Mouse (Mus musculus) frontal cortex, postnatal 36 days (tissue): Measurements from ENCODE around the gene Gm10320.

Source experiments
- DNase-seq, 2 experiments: peaks; one replicate each; pipeline ENCODE4 v3.0.0; 2022; ENCODE audit warnings: low spot score in 2 of 2

Gm10320 gene

GRCm38 (mm10) chr13:98491909-98492308 is at the start of gene Gm10320:
Gm10320 (minus strand) TSS chr13:98492001.
- DNase-seq, result no peak

- DNase-seq, result no peak
Measured at GRCm38 (mm10) chr13:98541601-98542000, 49.8 kb upstream of the Gm10320 start.

DNA sequence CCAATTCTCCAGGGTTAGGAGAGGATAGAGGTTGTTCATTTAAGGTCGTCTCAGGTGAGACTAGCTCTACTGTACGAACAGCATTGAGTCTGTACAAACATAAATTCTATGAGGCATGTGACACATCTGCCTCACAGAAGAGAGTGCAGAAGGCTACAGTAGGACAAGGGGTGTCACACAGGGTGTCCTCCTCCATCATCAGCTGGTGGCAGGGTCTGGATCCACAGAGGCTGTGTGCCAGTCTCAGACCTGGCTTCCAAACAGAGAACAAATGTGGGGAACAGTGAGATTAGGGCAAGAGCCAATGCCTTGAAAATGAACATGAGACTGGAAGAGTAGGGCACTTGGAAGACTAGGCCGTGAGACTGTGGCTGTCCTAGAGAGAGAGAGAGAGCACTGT is 48.4 kb upstream of the Gm10320 start:
- no peak for DNase-seq

DNA sequence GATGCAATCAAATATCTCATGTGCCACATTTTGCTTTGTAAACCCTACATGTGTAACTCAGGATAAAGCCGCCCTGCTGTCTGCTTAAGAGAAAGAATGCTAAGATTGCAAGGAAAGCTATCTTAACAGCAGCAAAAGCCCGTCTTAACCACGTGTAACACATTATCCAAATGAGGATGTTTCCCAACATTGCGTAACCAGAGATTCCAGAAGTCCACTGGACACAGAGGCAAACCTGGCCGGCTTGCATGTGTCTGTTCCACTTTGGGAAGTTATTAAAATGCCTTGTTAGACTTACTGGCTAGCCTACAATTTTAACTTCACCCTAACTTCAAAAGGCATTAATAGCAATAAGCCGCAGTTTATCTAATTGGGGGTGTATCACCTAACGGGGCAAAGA is 47.5 kb upstream of the Gm10320 start:
- no peak for DNase-seq

DNA sequence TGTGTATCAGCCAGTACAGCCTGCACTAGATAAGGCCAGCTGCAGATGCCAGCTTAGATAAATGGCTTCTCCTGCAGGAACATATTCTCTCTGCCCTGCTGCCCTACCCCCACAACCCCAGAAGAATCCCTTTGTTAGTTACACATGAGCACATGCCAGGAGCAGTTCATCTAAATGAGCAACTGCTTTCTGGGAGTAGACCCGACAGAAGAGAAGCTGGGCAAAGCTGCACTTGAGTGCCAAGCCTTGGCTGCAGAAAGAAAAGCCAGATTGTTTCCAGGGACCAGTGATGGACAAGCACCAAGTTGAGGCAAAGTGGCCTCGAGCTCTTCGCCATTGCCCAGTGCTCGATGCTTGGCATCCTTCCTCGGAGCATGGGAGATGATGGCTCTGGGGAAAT is 46.8 kb upstream of the Gm10320 start:
- DNase-seq, result peak in 1 of 2 experiments; percentile 5

DNA sequence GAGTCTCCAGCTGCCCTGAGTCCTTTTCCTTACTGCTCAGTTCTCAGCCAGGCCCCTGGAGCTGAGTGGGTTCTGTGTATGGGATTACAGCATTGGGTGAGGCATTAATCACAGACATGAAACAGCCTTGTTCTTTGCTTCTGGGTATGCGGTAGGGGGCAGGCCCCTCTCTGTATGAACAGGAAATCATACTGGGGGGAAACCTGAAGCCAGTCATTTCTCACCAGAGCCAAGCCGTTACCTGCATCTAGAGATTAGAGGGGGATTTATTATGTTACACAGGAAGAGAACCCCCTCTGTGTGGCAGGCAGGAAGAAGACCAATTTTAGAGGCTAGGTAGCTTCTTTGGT is 43.1 kb upstream of the Gm10320 start:
- no peak for DNase-seq

- DNase-seq, result peak; percentile 8
Measured at GRCm38 (mm10) chr13:98534190-98534912, 42.5 kb upstream of the Gm10320 start.

DNA sequence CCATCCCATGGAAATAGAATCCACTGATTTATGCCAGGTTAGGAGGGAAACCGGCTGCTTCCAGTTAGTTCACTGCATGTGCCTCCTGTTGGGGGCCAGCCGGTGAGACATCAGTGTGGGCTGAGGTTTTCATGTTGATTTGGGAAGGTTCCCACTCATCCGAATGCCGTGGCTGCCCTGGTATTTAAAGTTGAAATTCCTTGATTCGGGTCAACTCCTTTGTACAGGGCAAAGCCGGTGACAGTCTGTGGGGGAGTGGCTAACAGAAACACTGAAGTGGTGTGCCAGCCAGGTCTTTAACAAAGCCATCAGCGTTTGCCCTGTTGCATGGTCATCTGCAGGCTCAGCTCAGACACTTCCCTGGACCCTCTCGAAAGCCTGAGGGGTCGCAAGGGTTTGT is 41.6 kb upstream of the Gm10320 start:
- DNase-seq, result no peak

DNA sequence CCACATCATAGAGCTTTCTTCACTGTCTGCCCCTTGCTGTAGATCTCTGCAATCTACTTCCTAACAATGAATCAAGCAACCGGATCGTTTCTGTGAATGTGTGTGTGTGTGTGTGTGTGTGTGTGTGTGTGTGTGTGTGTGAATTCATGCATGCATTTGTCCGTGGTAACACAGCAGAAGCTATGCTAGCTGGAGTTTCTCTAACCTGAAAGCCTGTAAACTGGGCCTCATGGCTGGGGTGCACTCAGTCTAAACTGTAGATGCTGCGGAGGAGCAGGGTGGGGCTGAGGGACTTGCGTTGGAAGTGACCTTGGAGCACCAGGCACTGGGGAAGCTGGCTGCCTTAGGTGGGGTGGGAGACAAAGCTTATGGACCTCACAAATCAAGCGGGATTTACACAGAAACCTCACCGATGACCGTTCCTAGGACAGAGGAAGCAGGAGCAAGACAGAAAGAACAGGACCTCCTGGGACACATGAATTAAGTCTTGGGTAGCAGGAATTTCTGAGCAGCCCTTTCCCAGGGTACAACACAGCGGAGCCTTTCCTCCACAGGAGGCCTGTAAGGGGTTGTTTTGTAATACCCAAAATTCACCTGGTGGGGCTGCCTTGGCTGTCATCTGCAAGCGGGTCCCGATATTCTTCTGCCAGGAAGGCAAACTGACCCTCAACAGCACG is 41.0 kb upstream of the Gm10320 start:
- DNase-seq, result no peak

DNA sequence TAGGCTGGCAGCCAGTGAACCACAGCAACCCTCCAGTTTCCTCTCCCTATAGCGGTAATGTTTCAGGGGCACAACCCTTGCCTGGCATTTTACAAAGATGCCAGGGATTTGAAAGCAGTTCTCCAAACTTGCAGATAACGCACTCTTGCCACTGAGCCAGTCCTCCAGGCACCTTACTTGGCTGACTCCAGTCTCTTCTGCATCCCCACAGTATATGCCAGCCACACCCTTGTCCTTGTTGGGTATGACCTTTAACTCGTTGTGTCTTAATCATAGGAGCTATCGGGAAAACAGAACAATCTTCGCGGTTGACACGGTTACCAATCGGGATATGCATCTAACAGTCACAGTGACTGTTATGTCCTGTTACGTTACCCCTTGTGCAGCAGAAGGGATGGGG is 40.2 kb upstream of the Gm10320 start:
- DNase-seq, result no peak

DNA sequence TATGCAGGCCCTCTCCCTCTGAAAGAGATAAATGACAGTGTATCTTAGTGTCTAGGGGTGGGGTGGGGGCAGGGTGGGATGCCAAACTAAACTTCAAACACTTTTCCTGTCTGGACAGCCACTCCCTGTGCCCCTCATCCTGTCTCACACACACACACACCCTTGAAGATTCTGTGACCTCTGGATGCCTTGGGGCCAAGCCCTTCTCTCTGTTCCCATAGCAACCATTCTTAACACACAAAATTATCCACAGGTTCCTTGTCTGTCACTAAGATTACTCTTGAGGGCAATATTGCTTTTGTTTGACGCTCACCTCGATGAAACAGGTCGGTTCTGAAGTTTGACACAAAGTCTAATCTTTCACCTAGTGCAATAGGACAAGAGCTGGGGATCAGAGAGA is 39.5 kb upstream of the Gm10320 start:
- DNase-seq, result no peak

- no peak for DNase-seq
Measured at GRCm38 (mm10) chr13:98523719-98524316, 32.0 kb upstream of the Gm10320 start.

DNA sequence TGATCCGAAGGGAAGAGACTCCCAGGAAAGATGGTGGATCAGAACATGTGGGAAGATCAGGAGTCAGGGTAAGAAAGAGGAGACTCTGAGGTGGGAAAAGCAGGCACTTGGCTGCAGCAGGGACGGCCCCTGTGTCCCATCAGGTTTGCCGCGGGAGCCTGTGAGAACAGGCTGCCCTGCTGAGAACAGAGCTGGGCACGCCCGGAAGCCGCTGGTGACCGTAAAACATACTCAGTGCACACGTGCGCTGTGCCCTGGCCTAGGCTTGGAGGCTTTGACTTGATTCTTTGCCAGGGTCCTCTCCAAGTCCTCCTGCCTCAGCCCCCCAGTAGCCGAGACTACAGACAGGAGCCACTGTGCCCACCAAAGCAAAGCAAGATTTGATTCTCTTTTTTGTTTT is 26.5 kb upstream of the Gm10320 start:
- no peak for DNase-seq

DNA sequence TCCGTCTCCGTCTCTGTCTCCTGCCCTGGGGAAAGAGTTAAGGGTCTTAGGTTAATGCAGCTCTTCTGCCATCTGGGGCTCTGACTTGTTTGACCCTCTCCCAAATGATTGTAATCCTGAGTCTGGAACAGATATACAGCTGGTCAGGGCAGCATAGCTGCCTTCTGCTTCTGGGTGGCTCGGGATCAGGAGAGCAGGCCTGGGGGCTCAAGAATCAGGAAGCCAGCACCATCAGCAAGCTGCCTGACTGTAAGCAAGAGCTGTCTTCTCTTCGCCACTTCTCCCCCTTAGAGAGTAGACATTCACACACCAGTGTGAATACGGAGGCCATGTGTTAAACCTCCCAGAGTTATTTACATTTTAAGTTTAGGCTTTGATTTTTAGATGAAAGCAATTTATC is 25.9 kb upstream of the Gm10320 start:
- no peak for DNase-seq

GRCm38 (mm10) chr13:98516985-98517384 is 25.2 kb upstream of the Gm10320 start:
- no peak for DNase-seq

GRCm38 (mm10) chr13:98512066-98512465 is 20.3 kb upstream of the Gm10320 start:
- no peak for DNase-seq

- no peak for DNase-seq
Measured at GRCm38 (mm10) chr13:98507656-98508055, 15.9 kb upstream of the Gm10320 start.

DNA sequence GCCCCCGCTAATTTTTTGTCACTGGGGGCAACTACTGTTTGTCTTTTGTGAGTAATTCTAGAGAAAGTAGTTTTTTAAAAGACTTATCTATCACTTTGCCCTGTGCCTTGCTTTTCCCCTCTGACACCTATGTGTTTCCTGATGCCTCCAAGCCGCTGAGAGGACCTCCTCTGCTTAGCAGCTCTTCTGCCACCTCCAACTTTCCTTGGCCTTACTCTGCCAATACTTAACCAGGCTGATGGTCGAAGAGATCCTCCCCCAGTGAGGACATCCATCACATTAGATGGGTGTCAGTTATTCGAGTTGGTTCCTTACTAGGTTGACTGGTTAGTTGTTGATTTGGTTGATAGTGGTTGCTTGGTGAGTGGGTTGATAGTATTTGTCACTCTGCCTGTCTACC is 14.7 kb upstream of the Gm10320 start:
- DNase-seq, result no peak

DNA sequence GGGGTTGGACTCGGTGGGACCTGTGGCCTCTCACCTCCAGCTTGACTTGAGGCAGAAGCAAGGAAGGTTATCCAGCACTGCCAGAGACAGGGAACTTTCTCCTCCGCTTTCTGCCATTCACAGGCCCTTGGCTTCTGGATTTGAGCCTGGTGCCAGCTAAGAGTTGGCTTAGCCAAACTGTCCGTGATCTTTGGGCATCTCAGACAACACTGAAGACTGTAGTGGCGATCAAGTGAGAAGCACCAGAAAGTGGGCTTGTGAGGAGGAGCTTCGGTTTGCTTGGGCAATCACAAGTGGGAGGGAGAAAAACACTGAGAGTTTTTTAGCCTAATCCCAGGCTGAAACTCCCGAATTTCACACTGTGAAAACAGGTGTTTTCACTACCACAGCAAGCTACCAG is 14.2 kb upstream of the Gm10320 start:
- DNase-seq, result no peak

- DNase-seq, result no peak
Measured at GRCm38 (mm10) chr13:98505489-98505857, 13.7 kb upstream of the Gm10320 start.

- no peak for DNase-seq
Measured at GRCm38 (mm10) chr13:98504661-98505488, 13.1 kb upstream of the Gm10320 start.

DNA sequence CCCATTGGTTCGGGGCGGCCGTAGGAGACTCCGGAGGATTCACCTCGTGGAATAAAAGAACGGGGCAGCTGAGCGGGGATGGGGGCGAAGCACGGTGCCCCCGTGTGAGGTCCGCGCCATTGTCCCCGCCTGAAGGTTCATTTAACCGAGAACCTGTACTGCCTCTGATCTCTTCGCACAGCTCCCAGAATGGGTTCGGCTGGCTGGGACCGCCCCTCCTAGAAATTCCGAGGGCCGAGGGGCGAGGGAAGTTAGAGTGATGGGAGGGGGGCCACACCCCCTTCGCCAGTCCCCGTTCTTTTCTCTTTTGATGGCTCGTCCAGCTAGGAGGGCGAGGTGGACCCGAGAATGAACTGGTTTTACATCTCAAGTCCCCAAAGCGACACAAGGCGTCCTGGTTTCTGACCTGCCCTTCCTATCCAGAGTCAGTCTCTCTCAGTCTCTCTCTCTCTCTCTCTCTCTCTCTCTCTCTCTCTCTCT is 12.4 kb upstream of the Gm10320 start:
- DNase-seq, result no peak
